Mouse (Mus musculus): ENCODE data around the gene Adam12. TPM values are rescaled to one million over a fixed set of nuclear protein-coding genes. Genes with fewer than 3 reads are reported as not detected.

The Adam12 gene
- polyA plus RNA-seq, 1 experiment from 2014 or later = 3.1 TPM

DNA sequence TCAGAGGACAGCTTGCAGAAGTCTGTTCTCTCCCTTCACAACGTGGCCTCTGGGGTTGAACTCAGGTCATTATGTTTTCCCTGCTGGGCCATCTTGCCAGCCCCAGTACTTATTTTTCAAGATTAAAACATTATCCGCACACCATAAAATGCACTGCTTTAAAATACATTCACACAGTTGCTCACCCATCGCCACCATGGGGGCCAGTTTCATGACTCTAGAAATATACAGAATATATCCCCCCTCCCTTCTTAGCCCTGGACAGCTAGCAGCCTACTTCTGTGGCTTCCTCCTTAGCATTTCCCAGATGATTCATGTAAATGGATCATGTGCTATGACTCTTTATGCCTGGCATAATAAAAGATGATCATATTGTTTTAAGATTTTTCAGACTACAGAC, 355.8 kb downstream of the Adam12 start:
- Histone ChIP-seq H3K9ac (ENCODE audit: low read depth, low read length) (no peak overlapping the region), H3K9me3 (ENCODE audit: control insufficient read depth, low read length) (no peaks in the 10 kb centered on the region), H3K4me1 (replicated peaks; ENCODE audit: control insufficient read depth, insufficient read depth, low read length) (no peaks in the 10 kb centered on the region), H3K4me3 (ENCODE audit: low read depth, low read length) (no peak overlapping the region), H3K27ac (ENCODE audit: low read depth, low read length) (no peak overlapping the region), H3K4me2 (replicated peaks; ENCODE audit: low read depth, low read length) (no peak overlapping the region), H3K27me3 (ENCODE audit: control insufficient read depth, insufficient read depth, low read length) (no peaks in the 10 kb centered on the region), H3K36me3 (ENCODE audit: control insufficient read depth, insufficient read depth, low read length) (no peaks in the 10 kb centered on the region)
- ATAC-seq (ENCODE audit: low FRiP score) = no peak
- no peak for DNase-seq (ENCODE audit: low spot score)
- WGBS = 80% methylated on average over 3 of the region's 3 CpGs

DNA sequence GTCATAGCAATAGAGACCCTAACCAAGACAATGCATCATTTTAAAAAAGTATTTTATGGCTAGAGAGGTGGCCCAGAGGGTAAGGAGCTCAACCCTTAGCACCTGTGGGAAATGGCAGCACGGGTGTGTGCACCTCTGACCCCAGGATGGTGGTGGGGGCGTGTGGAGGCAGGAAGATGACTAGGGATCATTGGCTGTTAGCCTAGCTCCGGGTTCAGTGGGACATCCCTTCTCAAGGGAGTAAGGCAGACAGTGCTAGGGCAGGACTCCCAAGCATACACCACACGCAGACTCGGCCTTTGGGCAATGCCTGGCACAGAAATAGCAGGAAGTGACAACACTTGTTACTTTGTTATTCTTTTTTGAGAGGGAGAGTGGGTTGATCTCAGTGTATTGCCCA, 359.2 kb downstream of the Adam12 start:
- no peaks in the 10 kb centered on the region for H3K9me3 ChIP-seq (ENCODE audit: control insufficient read depth, low read length)
- no peak overlapping the region for H3K4me2 ChIP-seq (replicated peaks; ENCODE audit: low read depth, low read length)
- DNase-seq (ENCODE audit: low spot score) (no peak), ATAC-seq (ENCODE audit: low FRiP score) (no peak)
- no peaks in the 10 kb centered on the region for H3K4me1 ChIP-seq (replicated peaks; ENCODE audit: control insufficient read depth, insufficient read depth, low read length)
- H3K27ac ChIP-seq (ENCODE audit: low read depth, low read length) = no peak overlapping the region
- H3K9ac ChIP-seq (ENCODE audit: low read depth, low read length) = no peak overlapping the region
- no peak overlapping the region for H3K4me3 ChIP-seq (ENCODE audit: low read depth, low read length)
- H3K27me3 ChIP-seq (ENCODE audit: control insufficient read depth, insufficient read depth, low read length) = no peaks in the 10 kb centered on the region
- no peaks in the 10 kb centered on the region for H3K36me3 ChIP-seq (ENCODE audit: control insufficient read depth, insufficient read depth, low read length)
- 87% methylated on average over 5 of the region's 5 CpGs for WGBS

DNA sequence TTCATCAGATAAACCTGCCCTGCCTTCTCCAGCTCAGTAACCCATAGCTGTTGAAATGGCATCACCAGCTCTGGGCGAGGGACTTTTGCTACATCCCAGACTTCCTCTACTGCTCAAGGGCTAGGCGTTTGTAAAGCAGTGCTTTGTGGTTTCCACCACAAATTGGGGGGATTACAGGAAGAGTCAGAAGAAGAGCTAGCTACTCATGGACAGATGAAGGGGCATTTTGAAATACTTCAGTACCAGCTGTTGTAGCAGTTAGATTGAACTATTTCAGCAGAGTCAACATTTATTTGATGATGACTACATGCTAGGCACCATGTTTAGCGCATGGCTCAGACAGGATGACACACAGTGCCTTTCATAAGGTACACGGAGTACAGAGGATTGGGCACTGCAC, 361.7 kb downstream of the Adam12 start:
- Histone ChIP-seq H3K27ac (ENCODE audit: low read depth, low read length) (no peak overlapping the region), H3K9ac (ENCODE audit: low read depth, low read length) (no peak overlapping the region), H3K4me1 (replicated peaks; ENCODE audit: control insufficient read depth, insufficient read depth, low read length) (no peaks in the 10 kb centered on the region), H3K27me3 (ENCODE audit: control insufficient read depth, insufficient read depth, low read length) (no peaks in the 10 kb centered on the region), H3K36me3 (ENCODE audit: control insufficient read depth, insufficient read depth, low read length) (no peaks in the 10 kb centered on the region), H3K4me3 (ENCODE audit: low read depth, low read length) (no peak overlapping the region), H3K4me2 (replicated peaks; ENCODE audit: low read depth, low read length) (no peak overlapping the region), H3K9me3 (ENCODE audit: control insufficient read depth, low read length) (no peaks in the 10 kb centered on the region)
- 89% methylated on average over 4 of the region's 4 CpGs for WGBS
- DNase-seq (ENCODE audit: low spot score) (no peak), ATAC-seq (ENCODE audit: low FRiP score) (no peak)

DNA sequence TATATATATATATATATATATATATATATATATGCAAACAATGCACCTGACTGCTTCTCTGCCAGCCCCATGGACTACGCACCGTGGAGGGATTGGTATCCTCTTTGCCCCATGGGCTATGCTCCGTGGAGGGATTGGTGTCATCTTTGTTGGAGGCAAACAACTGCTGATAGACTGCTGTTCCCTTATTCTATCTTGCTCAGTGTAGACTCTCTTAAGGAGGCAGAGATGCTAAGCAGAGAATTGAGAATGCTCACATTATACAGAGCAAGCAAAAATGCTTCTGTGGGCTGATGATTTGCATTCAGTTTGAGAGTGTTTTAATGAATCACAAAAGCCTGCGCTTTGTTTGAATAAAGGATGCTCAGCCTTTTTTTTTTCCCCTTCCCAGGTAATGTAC, 368.3 kb downstream of the Adam12 start:
- no peak for ATAC-seq (ENCODE audit: low FRiP score)
- WGBS = 91% methylated on average over 4 of the region's 4 CpGs
- no peak for DNase-seq (ENCODE audit: low spot score)
- no peaks in the 10 kb centered on the region for H3K9me3 ChIP-seq (ENCODE audit: control insufficient read depth, low read length)
- H3K27ac ChIP-seq (ENCODE audit: low read depth, low read length) = no peak overlapping the region
- H3K27me3 ChIP-seq (ENCODE audit: control insufficient read depth, insufficient read depth, low read length) = no peaks in the 10 kb centered on the region
- no peaks in the 10 kb centered on the region for H3K36me3 ChIP-seq (ENCODE audit: control insufficient read depth, insufficient read depth, low read length)
- no peaks in the 10 kb centered on the region for H3K4me1 ChIP-seq (replicated peaks; ENCODE audit: control insufficient read depth, insufficient read depth, low read length)
- H3K9ac ChIP-seq (ENCODE audit: low read depth, low read length) = no peak overlapping the region
- no peak overlapping the region for H3K4me3 ChIP-seq (ENCODE audit: low read depth, low read length)
- H3K4me2 ChIP-seq (replicated peaks; ENCODE audit: low read depth, low read length) = no peak overlapping the region

DNA sequence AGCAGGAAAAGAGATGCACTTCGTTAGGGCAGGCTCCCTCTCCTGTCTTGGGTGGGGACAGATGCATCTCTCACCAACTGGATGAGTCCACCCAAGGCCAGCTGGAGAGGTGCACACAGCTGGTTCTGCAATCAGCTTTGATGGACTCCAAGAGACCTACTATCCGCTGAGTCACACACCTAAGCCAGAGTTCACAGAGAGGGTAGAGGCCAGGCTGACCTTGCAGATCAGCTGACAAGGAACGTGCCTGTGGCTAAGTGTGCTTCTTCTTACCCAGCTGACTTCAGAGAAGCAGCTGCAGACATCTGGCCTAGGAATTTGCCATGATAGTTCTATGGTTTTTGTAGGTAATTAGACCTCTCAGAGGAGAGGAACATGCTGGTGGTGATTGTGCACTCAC, 368.8 kb downstream of the Adam12 start:
- no peaks in the 10 kb centered on the region for H3K27me3 ChIP-seq (ENCODE audit: control insufficient read depth, insufficient read depth, low read length)
- no peak overlapping the region for H3K27ac ChIP-seq (ENCODE audit: low read depth, low read length)
- H3K9ac ChIP-seq (ENCODE audit: low read depth, low read length) = no peak overlapping the region
- DNase-seq (ENCODE audit: low spot score) (no peak), ATAC-seq (ENCODE audit: low FRiP score) (no peak)
- H3K4me1 ChIP-seq (replicated peaks; ENCODE audit: control insufficient read depth, insufficient read depth, low read length) = no peaks in the 10 kb centered on the region
- 74% methylated on average over 3 of the region's 3 CpGs for WGBS
- no peaks in the 10 kb centered on the region for H3K9me3 ChIP-seq (ENCODE audit: control insufficient read depth, low read length)
- H3K4me2 ChIP-seq (replicated peaks; ENCODE audit: low read depth, low read length) = no peak overlapping the region
- H3K36me3 ChIP-seq (ENCODE audit: control insufficient read depth, insufficient read depth, low read length) = no peaks in the 10 kb centered on the region
- H3K4me3 ChIP-seq (ENCODE audit: low read depth, low read length) = no peak overlapping the region

DNA sequence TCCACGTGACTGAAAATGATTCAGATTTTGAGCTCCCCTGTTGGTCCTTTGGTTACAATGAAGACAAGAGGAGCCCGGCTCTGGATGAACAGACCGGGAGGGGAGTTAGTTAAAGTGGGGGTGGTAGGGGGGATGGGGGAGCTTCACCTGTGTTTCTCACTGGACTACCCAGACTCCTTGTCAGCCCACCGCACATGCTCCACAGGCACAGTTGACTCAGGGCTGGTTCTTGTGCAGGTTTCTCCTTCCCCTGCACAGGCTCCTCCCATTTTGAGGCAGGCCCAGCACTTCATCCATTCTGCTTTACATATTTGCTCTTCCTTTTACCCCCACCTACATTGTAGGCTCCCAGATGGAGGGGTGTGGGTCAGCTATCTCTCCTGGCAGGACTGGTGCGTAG, 369.2 kb downstream of the Adam12 start:
- Histone ChIP-seq H3K27ac (ENCODE audit: low read depth, low read length) (no peak overlapping the region), H3K4me2 (replicated peaks; ENCODE audit: low read depth, low read length) (no peak overlapping the region), H3K9me3 (ENCODE audit: control insufficient read depth, low read length) (no peaks in the 10 kb centered on the region), H3K9ac (ENCODE audit: low read depth, low read length) (no peak overlapping the region), H3K36me3 (ENCODE audit: control insufficient read depth, insufficient read depth, low read length) (no peaks in the 10 kb centered on the region), H3K27me3 (ENCODE audit: control insufficient read depth, insufficient read depth, low read length) (no peaks in the 10 kb centered on the region), H3K4me1 (replicated peaks; ENCODE audit: control insufficient read depth, insufficient read depth, low read length) (no peaks in the 10 kb centered on the region), H3K4me3 (ENCODE audit: low read depth, low read length) (no peak overlapping the region)
- no peak for ATAC-seq (ENCODE audit: low FRiP score)
- no peak for DNase-seq (ENCODE audit: low spot score)
- 90% methylated on average over 5 of the region's 5 CpGs for WGBS

DNA sequence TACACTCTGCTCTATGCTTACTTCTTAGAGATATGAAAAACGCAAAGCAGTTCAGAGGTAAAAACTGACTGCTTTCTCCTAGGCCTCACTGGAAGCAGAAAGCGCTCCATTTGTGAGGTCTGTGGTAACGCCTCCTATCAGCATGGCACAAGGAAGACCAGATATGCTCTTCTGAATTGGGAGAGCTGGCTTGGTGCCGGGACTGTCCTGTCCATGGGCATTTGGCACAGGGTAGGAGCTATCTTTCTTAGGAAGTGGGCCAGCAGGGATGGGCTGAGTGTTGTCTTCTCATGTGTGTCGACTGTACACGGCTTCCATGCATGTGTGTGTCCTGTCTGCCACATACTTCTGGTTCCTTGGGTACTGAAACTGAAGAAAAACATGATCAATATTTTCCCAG, 369.7 kb downstream of the Adam12 start:
- H3K4me1 ChIP-seq (replicated peaks; ENCODE audit: control insufficient read depth, insufficient read depth, low read length) = no peaks in the 10 kb centered on the region
- no peak overlapping the region for H3K4me3 ChIP-seq (ENCODE audit: low read depth, low read length)
- H3K9me3 ChIP-seq (ENCODE audit: control insufficient read depth, low read length) = no peaks in the 10 kb centered on the region
- H3K27me3 ChIP-seq (ENCODE audit: control insufficient read depth, insufficient read depth, low read length) = no peaks in the 10 kb centered on the region
- H3K36me3 ChIP-seq (ENCODE audit: control insufficient read depth, insufficient read depth, low read length) = no peaks in the 10 kb centered on the region
- no peak overlapping the region for H3K4me2 ChIP-seq (replicated peaks; ENCODE audit: low read depth, low read length)
- no peak overlapping the region for H3K9ac ChIP-seq (ENCODE audit: low read depth, low read length)
- no peak overlapping the region for H3K27ac ChIP-seq (ENCODE audit: low read depth, low read length)
- ATAC-seq (ENCODE audit: low FRiP score) = no peak
- no peak for DNase-seq (ENCODE audit: low spot score)
- WGBS = 92% methylated on average over 6 of the region's 6 CpGs

DNA sequence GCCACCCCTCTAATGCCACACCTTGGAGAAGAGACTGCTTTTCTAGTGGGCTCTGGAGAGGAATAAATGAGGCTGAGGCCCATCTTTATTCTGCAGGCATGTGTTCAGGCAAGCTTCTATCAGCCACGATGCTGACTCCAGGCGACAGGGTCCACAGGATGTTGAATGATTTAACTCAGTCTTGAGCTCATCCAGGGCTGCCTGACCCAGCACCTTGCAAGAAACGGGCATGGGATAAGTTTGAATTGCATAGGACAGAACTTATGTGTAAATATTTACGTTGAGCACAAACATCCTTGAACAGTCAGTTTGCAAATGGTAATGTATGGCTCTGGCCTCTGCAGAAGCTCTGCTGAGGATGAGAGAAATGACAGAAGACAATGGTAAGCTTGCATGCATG, 372.4 kb downstream of the Adam12 start:
- Histone ChIP-seq H3K4me1 (replicated peaks; ENCODE audit: control insufficient read depth, insufficient read depth, low read length) (no peaks in the 10 kb centered on the region), H3K9me3 (ENCODE audit: control insufficient read depth, low read length) (no peaks in the 10 kb centered on the region), H3K27ac (ENCODE audit: low read depth, low read length) (no peak overlapping the region), H3K4me3 (ENCODE audit: low read depth, low read length) (no peak overlapping the region), H3K36me3 (ENCODE audit: control insufficient read depth, insufficient read depth, low read length) (no peaks in the 10 kb centered on the region), H3K9ac (ENCODE audit: low read depth, low read length) (no peak overlapping the region), H3K4me2 (replicated peaks; ENCODE audit: low read depth, low read length) (no peak overlapping the region), H3K27me3 (ENCODE audit: control insufficient read depth, insufficient read depth, low read length) (no peaks in the 10 kb centered on the region)
- no peak for DNase-seq (ENCODE audit: low spot score)
- 82% methylated on average over 4 of the region's 4 CpGs for WGBS
- ATAC-seq (ENCODE audit: low FRiP score) = no peak

DNA sequence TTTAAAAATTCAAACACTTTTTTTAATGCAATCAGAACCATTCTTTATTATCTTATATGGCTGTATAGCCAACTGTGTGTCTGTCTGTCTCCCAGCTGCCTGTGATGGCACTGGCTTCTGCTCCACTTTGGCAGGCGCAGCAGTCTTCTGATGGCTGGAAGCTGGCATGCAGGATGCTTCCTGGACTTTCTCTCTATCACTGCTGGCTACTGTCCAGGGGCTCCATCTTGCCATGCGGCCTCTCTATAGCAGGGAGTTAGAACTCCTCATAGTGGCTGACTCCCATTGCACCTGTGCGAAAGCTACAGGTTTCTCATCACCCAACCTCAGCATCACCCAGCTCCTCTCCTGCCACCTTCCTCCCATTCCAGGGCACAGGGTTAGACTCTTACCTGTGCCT, 373.4 kb downstream of the Adam12 start:
- WGBS = 94% methylated on average over 3 of the region's 3 CpGs
- Histone ChIP-seq H3K27ac (ENCODE audit: low read depth, low read length) (no peak overlapping the region), H3K9me3 (ENCODE audit: control insufficient read depth, low read length) (no peaks in the 10 kb centered on the region), H3K4me1 (replicated peaks; ENCODE audit: control insufficient read depth, insufficient read depth, low read length) (no peaks in the 10 kb centered on the region), H3K36me3 (ENCODE audit: control insufficient read depth, insufficient read depth, low read length) (no peaks in the 10 kb centered on the region), H3K4me2 (replicated peaks; ENCODE audit: low read depth, low read length) (no peak overlapping the region), H3K4me3 (ENCODE audit: low read depth, low read length) (no peak overlapping the region), H3K27me3 (ENCODE audit: control insufficient read depth, insufficient read depth, low read length) (no peaks in the 10 kb centered on the region), H3K9ac (ENCODE audit: low read depth, low read length) (no peak overlapping the region)
- ATAC-seq (ENCODE audit: low FRiP score) = no peak
- no peak for DNase-seq (ENCODE audit: low spot score)
